Mouse (Mus musculus) 416B (cell line): ENCODE data around the gene Nrg4.

Experiments used
- DNase-seq: peaks from one replicate; pipeline ENCODE4 v3.0.0; 2011; ENCODE audit warnings: low read depth

The Nrg4 gene

DNA sequence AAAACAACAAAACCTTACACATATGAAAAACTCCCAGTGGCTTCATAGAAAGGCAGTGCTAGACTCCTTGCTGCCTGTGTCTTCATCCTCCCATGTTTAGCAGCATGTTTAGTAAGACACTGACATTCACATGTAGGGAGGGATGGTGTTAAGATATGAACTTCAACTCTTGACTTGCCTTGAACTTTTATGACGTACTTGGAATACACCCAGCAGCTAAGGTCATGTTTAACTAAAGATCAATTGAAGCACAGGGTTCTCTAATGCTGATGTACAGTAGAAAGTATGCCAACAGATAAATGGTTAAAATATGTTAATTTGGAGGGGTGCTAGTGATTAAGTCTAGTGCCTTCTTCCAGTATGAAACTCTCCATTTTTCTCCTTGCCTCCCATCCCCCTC, 4.0 kb downstream of the Nrg4 start:
- DNase-seq, result no peak

DNA sequence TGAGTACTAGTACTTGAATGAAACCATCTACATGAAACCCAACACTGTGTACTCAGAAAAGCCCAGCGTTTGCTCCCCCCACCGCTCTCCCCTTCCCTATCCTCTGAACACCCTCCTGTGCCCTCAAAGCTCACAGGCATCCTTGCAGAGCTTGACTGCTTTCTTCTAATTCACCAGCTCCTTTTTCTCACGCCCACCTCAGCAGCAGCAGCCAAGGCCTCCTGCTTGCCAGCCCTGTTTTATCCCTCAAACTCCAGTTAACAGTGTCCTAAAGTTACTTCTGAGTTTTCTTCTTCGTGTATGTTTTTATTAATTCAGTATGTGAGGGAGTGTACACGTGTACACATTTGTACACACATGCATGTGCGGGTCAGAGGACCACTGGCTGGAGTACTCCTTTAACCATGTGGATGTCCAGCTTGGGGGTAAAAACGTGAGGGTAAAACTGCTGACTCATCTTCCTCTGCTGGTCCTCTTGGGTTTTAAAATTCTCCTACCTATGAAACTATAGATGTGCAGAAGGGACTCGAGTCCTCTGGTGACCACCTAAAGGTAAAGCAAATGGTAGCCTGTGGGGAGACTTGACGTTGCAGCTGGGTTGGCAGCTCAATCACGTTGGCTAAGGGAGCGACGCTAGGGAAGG, 12.9 kb downstream of the Nrg4 start:
- no peak for DNase-seq

DNA sequence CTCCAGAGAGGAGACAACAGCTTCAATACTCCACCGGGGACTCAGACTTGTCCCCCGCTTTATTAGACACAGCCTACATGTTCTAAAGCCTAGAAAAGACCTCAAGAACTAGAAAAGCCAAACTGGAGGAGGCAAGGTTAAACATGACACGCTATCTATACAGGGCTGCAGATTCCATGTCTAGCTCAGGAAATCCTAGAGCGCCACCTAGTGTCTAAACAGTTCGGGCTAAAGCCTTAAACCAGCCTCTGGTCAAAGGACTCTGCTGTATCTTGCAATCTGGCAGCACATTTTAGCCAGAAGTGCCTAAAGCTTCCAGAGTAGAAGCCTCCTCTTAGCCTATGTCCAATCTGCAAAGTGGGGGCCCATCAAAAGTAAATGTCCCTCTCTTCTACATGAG, 15.1 kb downstream of the Nrg4 start:
- DNase-seq, result peak; percentile 92

DNA sequence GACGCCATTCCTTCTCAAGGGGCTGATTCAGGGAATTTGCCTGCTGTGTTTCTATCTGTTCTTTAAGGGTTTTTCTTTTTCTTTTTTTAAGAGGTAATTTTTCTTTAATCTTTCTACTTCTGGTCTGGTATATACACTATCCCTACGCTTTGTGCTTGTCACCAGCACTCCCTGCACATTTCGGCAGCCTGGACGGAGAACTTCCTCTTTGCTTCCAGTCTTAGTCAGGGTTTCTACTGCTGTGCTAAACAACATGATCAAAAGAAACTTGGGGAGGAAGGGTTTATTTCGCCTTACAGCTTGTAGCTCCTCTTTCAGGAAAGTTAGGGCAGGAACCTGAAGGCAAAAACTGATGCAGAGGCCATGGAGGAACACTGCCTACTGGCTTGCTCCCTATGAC, 18.2 kb downstream of the Nrg4 start:
- DNase-seq, result no peak

DNA sequence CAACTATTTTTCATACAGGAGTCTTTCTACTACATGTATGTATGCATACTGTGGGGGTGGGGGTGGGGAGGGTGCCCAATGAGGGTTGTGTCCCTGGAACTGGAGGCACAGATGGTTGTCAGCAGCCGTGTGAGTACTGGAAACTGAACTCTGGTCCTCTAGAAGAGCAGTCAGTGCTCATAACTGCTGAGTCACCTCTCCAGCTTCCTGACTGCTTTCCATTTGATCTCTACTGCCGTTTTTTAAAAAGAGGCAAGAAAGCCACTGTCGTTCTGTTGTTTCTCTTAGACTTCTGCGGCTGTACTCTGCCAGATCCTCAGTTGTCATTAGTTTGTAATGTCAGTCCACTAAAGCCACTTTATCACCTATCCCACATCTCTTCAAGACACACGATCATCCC, 19.1 kb downstream of the Nrg4 start:
- DNase-seq, result peak; percentile 75

DNA sequence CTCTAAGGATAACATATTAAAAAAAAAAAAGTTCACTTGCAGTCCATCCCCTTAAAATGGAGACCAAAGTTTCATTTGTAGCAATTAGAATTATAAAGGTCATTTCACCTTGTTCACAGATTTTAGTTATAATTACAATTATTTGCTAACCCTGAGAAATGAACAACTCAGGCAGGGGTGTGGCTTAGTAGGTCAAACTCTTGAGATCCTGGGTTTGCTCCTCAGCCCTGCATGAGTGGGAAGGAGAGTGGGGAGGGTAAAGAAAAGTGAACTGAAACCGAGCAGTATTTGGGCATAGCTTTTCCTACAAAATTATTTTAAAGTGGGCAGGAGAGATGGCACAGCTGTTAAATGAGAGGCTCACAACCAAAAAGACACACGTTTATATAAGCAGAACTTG, 19.6 kb downstream of the Nrg4 start:
- no peak for DNase-seq

DNA sequence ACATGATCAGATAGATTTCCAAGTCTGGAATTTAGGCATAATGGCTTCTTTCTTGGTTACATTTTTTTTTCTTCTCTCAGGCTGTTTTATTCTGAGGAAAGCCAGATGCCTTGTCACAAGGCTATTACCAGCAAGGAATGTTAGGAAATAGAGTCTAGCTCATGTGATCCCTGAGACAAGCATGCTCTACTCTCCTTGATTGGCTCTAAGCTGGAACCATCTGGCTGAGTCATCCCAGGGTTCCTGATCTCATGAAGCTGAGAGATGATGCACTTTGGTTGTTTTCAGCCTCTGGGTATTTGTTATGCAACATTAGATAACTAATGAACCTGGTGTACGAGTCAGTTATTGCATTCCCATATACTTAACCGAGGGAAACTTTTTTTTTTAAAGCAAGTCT, 30.4 kb downstream of the Nrg4 start:
- peak; percentile 87 for DNase-seq

DNA sequence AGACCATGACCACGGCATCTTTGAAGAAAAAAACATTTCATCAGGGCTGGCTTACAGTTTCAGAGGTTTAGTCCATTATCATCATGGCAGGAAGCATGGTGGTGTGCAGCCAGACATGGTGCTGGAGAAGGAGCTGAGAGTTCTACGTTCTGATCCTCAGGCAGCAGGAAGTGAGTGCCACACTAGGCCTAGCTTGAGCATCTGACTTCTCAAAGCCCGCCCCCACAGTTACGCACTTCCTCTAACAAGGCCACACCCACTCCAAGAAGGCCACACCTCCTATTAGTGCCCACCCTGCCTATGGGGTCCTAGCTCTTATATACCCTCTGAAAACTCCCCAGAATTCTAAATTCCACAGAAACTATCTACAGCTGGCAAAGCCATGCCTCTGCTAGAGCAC, 34.7 kb downstream of the Nrg4 start:
- DNase-seq, result no peak

DNA sequence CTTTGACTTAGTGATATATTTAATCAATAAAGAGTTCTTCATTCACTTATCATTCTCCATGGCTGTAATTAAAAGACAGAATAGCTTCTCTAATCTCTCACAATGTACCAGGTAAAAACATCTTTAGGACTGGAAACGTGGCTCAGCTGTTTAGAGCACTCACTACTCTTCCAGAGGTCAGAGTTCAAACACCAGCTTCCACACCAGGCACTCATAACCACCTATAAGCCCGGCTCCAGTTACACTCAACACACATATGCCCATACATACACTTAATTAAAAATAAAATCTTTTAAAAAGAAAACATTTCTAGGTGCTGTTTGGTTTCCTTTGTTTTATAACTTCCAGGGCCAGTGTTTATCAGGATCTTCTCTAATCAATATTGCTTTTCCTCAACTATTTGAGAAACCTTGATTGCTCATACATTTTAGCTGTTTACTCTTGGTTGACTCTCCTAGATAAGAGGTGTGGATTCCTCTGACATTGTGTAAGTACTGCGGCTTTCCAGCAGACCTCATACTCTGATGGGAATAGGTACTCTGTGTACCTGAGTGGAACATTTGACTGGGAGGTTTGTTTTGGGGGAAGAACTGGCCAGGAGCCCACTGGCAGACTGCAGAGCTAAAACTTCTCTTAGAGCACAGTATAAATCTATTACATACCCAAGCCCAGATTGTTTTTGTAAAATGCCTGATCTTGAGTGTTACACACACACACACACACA, 37.0 kb downstream of the Nrg4 start:
- no peak for DNase-seq

DNA sequence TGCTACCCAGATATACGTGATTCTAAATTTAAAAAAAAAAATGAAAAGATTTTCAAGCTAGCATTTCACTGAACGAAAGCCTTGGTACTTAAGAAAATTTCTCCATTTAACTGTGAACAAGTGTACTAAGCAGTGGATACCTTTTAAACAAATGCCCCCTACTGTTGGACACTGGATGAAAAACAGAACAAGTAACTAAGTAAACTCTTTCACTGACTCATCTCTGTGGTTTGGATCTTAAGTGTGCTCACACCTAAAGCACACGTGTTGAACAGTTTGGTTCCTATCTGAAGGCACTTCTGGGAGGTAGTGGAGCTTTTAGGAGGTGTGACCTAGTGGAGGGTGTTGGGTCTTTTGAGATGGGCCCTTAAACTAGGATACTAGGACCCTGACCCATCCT, 41.4 kb downstream of the Nrg4 start:
- peak; percentile 88 for DNase-seq

DNA sequence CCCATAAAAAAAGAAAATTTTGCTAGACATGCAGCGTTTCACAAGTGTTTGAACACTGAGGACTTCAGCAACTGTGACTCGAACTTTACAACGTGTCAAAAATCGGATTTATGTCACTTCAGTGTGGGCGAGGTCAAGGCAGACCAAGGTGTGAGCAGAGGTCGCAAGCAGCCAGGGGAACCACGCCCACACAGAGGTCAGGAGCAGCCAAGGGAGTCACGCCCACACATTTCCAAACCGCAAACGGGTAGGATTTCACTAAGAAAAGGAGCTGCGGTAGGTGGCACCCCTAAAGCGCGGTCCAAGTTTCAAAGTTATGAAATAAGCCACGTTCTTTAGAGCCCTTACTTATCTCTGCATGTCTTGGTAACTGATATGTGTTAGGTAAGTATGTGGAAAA, 43.1 kb downstream of the Nrg4 start:
- DNase-seq, result peak; percentile 87

DNA sequence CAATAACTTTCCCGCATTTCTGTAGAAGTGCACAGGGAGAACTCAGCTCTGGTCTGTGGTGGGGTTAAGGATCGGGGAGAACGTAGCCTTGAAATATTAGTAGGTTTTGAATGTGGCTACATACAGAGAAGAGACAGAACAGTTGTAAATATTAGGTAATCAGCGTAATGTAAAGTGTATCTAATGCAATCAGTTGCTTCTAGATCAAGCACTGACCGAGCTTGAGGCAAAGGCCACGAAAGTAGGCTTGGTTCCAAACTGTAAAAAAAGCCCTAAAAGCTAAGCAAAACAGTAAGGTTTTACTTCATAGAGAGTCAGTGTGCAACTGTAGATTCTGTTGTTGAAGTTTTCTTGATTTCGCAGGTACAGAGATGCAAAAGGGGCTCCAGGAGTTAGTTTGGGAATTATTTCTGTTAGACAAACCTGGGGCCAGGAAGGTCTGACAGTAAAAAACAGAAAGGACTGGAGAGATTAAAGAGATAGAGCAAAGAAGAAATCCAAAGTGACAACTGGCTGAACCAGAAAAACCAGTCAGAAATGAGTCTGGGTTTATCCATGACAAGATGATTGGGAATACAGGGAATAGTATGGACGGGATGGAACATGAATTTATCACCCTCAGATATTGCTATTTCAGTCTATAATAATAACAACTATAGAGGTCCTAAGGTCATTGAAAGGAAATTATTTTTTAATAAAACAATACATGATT, 47.4 kb downstream of the Nrg4 start:
- DNase-seq, result no peak

DNA sequence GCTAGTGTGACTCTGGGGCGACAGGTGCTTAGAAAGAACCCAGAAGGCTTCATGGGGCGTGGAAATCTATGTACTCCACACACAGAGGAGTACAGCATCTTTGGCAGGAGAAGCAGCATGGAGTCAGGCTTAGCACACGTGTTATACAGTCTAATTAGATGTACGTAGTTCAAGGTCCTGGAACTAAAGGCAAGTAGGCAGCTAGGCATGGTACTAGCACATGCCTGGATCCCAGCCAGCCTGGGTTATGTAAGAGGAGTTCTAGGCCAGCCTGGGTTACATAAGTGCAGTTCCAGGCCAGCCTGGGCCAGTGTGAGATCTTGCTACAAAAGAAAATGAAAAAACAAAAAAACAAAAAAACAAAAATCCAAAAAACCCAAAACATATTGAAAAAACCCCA, 49.1 kb downstream of the Nrg4 start:
- no peak for DNase-seq

DNA sequence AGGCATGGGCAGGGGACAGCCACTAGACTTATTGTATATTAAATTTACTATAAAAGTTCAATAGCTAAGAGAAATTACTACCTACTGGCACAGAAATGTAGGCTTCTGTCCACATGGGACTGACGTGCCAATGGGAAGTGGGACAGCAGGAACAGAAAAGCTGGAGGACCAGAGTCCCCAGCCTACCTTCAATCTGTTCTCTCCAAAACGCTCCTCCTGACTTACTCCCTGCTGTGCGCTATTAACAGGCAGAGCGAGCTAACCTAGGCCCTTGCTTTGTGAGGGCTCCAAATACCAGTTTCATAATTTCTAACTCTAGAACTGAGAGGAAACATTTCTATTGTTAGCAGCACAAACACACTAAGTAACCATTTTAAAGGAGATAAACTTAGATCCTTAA, 52.7 kb downstream of the Nrg4 start:
- no peak for DNase-seq

DNA sequence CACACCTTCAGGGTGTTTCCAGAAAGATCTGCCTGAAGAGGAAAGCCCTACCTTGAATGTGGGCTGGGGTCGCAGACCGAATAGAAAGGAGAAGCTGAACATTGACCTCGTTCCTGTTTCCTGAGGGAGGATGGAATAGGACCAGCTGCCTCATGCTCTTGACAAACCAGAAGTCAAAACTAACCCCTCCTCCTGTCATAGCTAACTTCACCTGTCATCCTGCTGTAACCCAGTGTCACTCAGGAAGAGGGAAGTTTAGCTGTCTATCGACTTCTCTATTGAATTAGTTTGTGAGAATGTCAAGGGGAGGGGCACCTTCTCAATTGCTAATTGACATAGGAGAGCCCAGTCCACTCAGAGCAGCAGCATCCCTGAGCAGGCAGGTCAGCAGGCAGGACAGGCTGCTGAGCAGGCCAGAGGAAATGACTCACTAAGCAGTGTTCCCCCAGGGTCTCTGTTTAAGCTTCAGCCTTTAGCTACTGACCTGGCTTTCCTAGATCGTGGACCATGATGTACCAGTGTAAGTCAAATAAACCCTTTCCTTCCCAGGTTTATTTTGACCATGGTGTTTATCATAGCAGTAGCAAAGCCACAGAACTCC, 54.6 kb downstream of the Nrg4 start:
- DNase-seq, result peak; percentile 39

DNA sequence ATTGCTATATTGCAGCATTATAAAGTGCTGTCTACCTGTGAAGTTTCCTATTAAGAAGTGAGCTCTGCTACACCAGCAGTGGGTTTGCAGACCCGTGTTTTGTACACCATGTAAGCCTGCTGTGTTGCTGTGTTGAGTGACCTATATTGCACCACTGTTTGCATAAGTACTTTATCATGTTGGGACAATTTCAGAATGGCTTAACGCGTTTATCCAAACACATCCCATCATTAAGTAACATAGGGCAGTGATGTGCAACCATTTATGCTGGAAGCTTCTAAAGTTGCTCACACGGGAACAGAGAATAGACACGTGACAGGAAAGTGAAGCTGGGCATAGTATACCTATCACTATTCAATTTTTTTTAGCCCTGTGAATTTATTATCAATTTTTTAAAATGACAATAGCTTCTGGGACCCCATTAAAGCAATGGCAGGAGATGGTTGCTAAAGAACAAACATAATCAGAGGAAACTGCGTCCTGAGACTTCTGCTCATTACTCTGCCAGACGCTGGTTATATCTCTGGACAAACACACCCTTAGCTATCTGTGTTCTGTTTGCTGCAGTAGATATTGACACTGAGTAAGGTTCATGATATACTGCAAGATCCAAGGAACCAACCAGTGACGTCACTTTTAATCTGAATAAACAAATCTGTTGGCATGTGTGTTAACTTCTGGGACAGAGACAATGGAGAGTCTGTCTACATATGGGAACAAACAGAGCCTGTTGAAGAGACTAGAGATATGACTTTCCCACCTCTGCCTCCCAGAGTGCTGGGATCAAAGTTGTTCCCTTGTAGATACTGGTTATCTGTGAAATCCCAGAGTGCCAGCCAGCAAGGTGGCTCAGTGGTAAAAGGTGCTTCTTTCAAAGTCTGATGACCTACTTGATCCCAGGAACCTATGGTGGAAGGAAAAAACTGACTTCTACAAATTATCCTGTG, 62.0 kb downstream of the Nrg4 start:
- DNase-seq, result no peak

DNA sequence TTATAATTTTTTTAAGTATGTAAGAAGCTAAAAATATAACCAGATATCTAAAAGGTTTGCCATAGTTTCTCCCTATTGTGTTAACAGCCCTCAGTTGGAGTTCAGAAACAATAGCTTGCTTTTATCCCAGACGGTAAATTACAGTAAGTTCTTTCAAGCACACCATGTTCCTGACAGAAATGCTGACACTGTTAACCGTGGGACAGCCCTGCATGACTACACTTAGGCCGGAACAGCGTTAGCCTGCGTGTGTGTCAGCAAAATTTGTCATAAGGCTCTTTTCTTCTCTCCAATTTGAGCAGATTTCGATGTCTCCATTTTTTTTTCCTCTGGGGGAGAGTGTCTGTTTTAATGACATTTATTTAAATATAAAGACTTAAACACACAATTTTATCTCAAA, 66.9 kb downstream of the Nrg4 start:
- DNase-seq, result no peak

DNA sequence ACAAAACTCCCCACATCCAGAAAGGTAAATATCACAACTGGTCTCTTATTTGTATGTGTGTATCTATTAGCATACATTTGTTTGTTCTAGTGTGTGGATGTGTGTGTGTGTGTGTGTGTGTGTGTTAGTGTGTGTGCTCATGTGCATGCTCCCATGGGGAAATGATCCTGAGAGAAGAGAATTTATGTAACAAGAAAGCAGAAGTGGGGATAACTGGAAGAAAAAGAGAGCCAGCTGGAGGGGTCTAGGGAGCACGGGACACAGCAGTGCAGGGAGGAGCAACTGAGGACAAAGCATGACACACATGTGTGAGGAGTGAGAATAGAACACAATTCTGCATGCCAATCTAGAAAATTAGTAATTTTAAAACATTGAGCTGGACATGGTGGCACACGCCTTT, 69.5 kb downstream of the Nrg4 start:
- no peak for DNase-seq

DNA sequence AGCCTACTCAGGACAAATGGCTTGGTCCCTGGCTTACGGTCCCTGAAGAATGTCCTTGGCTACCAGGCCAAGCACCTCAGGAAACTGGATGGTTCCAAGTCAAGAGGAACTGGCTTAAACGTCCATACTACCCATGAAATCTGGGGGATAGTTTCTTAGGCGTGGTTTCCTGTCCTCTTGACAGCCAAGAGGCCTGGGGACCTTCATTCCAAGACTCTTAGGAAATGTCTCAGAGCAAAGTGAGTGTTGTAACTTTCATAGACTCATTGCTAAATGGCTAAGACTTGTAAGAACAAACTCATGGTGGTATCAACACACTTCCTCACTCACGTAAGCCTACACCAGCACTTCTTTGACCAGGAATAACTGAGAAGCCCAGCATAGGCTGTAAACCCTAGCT, 71.0 kb downstream of the Nrg4 start:
- DNase-seq, result peak; percentile 85

DNA sequence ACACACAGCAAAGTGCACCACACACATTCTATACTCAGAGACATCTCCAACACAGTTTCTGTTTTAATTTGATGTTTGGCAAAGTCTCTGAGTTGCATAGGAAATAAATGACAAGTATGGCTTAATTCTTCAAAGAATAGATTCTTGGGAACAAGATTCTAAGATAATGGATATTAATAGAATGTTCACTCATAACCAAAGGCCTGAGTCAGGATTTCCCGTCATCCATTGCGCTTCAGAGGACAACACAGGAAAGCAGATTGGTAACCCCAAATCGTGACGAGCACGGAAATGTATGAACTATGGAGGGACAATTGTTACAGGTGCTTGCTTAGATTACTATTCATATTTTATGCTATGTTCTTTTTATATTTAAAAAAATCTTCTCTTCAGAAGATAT, 71.6 kb downstream of the Nrg4 start:
- peak; percentile 84 for DNase-seq

DNA sequence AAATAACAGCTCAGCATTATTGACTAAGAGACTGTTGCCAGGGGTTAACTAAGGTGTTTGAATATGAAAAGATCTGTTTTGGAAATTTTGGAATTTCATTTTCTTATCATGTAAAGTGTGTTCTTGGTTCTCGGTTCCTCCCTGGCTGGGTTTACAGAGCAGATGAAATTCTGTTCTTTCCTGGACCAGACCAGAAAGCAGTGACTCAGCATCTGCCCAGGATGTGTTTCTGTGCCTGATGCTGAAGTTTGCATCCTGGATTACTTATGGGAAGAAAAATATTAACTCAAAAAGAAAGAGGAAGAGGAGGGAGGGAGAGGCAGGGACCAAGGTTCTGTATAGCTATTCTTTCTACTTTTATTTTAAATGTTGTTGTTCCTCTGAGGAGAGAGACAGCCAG, 72.8 kb downstream of the Nrg4 start:
- peak; percentile 61 for DNase-seq

DNA sequence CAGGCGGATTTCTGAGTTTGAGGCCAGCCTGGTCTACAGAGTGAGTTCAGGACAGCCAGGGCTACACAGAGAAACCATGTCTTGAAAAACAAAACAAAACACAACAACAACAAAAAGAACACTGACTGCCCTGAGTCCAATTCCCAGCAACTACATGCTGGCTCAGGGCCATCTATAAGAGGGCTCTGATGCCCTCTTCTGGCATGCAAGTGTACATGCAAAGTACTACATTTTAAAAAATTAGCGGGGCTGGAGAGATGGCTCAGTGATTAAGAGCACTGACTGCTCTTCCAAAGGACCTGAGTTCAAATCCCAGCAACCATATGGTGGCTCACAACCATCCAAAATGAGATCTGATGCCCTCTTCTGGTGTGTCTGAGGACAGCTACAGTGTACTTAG, 74.5 kb downstream of the Nrg4 start:
- peak; percentile 78 for DNase-seq
